Mouse (Mus musculus) adrenal gland, adult (tissue): ENCODE measurements around the gene Gal3st1.

Experiments
- DNase-seq, 2 experiments: peaks; one replicate each; pipeline ENCODE4 v3.0.0; 2022 to 2023; ENCODE audit warnings: low spot score in 1 of 2; ENCODE audit not compliant: inconsistent age in 2 of 2

The Gal3st1 gene

DNA sequence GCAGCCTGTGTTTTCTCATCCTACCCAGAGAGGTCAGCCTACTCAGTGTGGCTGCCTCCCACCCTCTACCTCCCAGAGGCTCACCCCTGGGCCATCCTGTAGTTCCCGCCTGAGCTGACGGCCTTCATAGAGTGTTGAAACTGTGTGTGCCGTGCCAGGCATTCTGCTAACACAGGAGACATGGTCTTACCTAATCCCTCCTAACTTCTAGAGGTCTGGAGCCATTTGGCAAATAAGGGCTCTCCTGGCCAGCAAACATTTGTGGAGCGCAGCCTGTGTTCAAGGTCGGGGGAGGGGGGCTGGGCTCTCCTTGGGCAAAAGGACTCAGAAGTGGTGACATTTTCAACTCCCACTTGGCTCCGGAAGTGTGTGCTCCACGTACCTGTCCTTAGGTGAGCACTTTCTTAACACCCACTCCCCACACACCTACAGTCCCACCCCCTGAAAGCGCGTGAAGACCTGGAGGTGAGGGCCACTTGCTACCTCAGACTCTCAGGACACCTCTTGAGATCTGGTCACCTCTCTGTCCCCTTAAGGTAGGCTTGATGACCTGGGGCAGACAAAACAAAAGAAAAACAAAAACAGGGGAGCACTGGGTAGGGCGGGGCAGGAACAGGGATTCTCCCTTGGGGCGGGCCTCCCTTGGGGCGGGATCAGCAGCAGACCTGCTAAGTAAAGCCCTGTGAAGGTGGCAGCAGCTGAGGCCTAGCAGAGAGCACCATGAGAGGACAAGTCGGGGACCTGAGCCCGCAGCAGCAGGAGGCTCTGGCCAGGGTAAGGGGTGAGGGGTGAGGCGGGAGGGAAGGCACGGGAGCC, 47.9 kb downstream of the Gal3st1 start, which contains the start of gene Sec14l4:
TSS of gene Sec14l4 (plus strand) at position 337 of the 816 bp plus-strand sequence.
- peak in 1 of 2 experiments; percentile 63 for DNase-seq

GRCm38 (mm10) chr11:4031961-4032360, 48.5 kb downstream of the Gal3st1 start:
- DNase-seq = no peak

GRCm38 (mm10) chr11:4033471-4033870, 50.0 kb downstream of the Gal3st1 start:
- no peak for DNase-seq

GRCm38 (mm10) chr11:4034169-4034568, 50.7 kb downstream of the Gal3st1 start:
- no peak for DNase-seq

GRCm38 (mm10) chr11:4035116-4035892, 51.9 kb downstream of the Gal3st1 start:
- DNase-seq = no peak

GRCm38 (mm10) chr11:4035916-4036315, 52.5 kb downstream of the Gal3st1 start:
- DNase-seq = no peak

DNA sequence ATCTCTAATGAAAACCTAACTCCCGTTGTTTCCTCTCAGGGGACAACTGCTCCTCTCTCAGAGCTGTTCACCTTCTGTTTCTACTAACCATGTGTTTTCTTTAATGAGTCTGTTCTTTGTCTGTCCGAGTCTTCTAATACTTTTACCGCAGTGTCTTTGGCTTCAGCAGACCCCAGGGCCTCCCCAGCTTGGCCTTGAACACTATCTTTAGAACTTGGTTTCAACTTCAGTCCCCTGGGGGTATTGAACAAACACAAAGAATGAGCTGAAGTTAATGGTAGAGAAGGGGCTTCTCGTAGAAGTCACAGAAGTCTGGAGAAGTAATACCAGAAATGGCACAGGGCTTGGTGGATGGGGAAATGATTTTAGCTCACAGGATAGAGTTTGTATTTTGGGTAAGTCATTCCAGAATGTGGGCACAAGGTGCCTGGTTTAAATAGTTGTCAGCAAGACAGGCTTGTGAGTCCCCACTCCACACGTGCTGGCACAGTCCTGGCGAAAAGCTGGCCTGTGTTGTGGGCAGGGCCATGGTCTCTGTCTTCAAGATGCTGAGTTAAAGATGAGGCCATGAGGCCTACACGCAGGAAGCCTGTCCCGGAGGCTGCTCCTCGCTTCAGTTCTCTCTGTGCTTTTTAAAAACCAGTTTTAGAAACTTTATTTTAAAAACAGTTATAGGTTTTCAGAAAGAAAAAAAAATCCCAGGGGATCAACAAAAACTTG, 53.1 kb downstream of the Gal3st1 start:
- DNase-seq = no peak

GRCm38 (mm10) chr11:4039951-4040350, 56.5 kb downstream of the Gal3st1 start:
- no peak for DNase-seq

GRCm38 (mm10) chr11:4041123-4041625, 57.7 kb downstream of the Gal3st1 start:
- DNase-seq = no peak

- no peak for DNase-seq
These were observed 59.6 kb downstream of the Gal3st1 start for GRCm38 (mm10) chr11:4043081-4043480.

DNA sequence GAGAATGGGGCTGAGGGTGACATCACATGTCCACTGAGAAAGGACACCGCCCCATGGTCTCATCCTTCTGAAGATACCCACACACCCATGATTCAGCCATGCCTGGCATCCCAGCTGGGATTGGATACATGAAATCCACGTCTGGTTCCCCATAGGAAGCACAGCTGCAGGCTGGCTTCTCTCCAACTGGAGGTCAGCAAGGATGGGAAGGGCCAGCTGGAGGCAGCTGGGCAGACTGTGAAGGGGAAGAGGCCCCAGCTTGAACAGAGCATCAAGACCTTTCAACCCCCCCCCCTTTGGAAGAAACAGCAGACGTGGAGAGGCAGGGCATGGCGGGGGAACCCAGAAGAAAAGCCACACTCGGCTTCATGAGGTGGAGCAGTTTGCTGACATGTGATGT, 63.1 kb downstream of the Gal3st1 start:
- DNase-seq = no peak

- DNase-seq = peak in 1 of 2 experiments; percentile 46
These were observed 64.3 kb downstream of the Gal3st1 start for GRCm38 (mm10) chr11:4047766-4048165.

DNA sequence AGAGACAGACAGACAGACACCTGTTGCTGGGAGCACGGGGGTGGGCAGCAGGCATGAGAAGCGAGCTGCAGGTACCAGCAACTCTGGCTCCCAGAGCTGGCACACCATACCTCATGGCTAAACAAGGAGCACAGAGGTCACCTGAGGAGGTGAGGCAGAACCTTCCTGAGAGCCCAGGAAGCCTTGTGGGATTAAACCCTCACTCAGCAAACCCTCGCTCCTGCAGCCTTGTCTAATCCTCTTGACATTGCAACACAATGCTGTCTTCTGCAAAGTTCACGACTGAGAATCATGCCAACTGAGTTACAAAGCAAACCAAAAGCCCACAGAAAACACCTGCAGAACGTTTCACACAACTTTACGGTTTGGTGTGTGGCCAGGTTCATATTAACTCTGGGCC, 65.0 kb downstream of the Gal3st1 start:
- DNase-seq = no peak
